Mouse (Mus musculus) CH12.LX (cell line): ENCODE data around the gene Bcas2. TPM values are rescaled to one million over a fixed set of nuclear protein-coding genes. Genes with fewer than 3 reads are reported as not detected.

ENCODE experiments used
- DNase-seq: peaks from one replicate; pipeline ENCODE4 v3.0.0-alpha.2; 2013; ENCODE audit errors: extremely low read depth
- H3K27ac ChIP-seq: 2 replicates; pipeline ENCODE4 v1.5.1; 2012; ENCODE audit warnings: low read depth, mild to moderate bottlenecking, control low read depth, moderate library complexity; ENCODE audit not compliant: insufficient read depth
- H3K27me3 ChIP-seq: replicated peaks from 2 replicates; pipeline ENCODE3; 2012; ENCODE audit warnings: inconsistent platforms
- H3K36me3 ChIP-seq, 2 experiments: replicated peaks in 1 of 2; 2 replicates each; pipeline versions ENCODE3 to v1.6.1; 2012; ENCODE audit warnings: inconsistent platforms in 1 of 2, low read length in 1 of 2, mild to moderate bottlenecking in 1 of 2, mixed read lengths in 1 of 2, moderate library complexity in 1 of 2; ENCODE audit not compliant: control insufficient read depth in 1 of 2, insufficient read depth in 1 of 2
- H3K4me1 ChIP-seq, 2 experiments: 2 replicates each; pipeline ENCODE4 v1.6.1; 2012; ENCODE audit warnings: inconsistent platforms in 1 of 2, moderate library complexity in 1 of 2; ENCODE audit not compliant: insufficient read depth in 2 of 2, control insufficient read depth in 1 of 2
- H3K4me2 ChIP-seq: 2 replicates; pipeline ENCODE4 v1.6.1; 2012; ENCODE audit warnings: low read depth, mild to moderate bottlenecking, control low read depth; ENCODE audit not compliant: poor library complexity, insufficient read depth, severe bottlenecking
- H3K4me3 ChIP-seq, 3 experiments: fragments of 150-350 bp in 1 of 3; sonication (generic) in 1 of 3; replicated peaks in 1 of 3; 2 replicates each; pipeline versions ENCODE3 to v1.5.1; 2011 to 2012; ENCODE audit warnings: low read depth in 2 of 3, low read length in 2 of 3, mild to moderate bottlenecking in 2 of 3, moderate library complexity in 2 of 3, control low read depth in 1 of 3, improper control_type of control experiment in 1 of 3, inconsistent platforms in 1 of 3, mixed read lengths in 1 of 3; ENCODE audit not compliant: poor library complexity in 1 of 3
- H3K79me2 ChIP-seq: replicated peaks from 2 replicates; pipeline ENCODE4 v1.6.1; 2012; ENCODE audit warnings: mild to moderate bottlenecking, moderate library complexity; ENCODE audit not compliant: control insufficient read depth, poor library complexity, insufficient read depth, severe bottlenecking; ENCODE audit errors: extremely low read depth
- H3K9ac ChIP-seq: 2 replicates; pipeline ENCODE4 v1.6.1; 2012; ENCODE audit warnings: low read depth, mild to moderate bottlenecking, control low read depth, moderate library complexity; ENCODE audit not compliant: insufficient read depth
- H3K9me3 ChIP-seq: replicated peaks from 2 replicates; pipeline ENCODE3; 2012; ENCODE audit warnings: low read length, inconsistent platforms, mixed read lengths
- BHLHE40 ChIP-seq: IDR thresholded peaks from 2 replicates; pipeline ENCODE4 v1.6.1; 2011; ENCODE audit warnings: mild to moderate bottlenecking, low read depth, low read length, improper control_type of control experiment
- CTCF ChIP-seq, 2 experiments: IDR thresholded peaks in 1 of 2; conservative IDR thresholded peaks in 1 of 2; 2 replicates each; pipeline ENCODE4 v1.5.1; 2011 to 2012; ENCODE audit warnings: low read depth in 2 of 2, low read length in 2 of 2, improper control_type of control experiment in 1 of 2, inconsistent platforms in 1 of 2, mild to moderate bottlenecking in 1 of 2, moderate library complexity in 1 of 2
- E2F4 ChIP-seq: IDR thresholded peaks from 2 replicates; pipeline ENCODE4 v1.6.1; 2011; ENCODE audit warnings: low read depth, low read length, improper control_type of control experiment; ENCODE audit not compliant: insufficient replicate concordance
- ELF1 ChIP-seq: IDR thresholded peaks from 2 replicates; pipeline ENCODE4 v1.6.1; 2014; ENCODE audit warnings: low read depth, mild to moderate bottlenecking, inconsistent platforms, low read length, improper control_type of control experiment
- ETS1 ChIP-seq: conservative IDR thresholded peaks from 2 replicates; pipeline ENCODE4 v1.6.1; 2012; ENCODE audit warnings: low read depth, mild to moderate bottlenecking, inconsistent platforms, low read length, improper control_type of control experiment, moderate library complexity
- JUN ChIP-seq: IDR thresholded peaks from 2 replicates; pipeline ENCODE4 v1.6.1; 2011; ENCODE audit warnings: low read depth, mild to moderate bottlenecking, low read length, improper control_type of control experiment, moderate library complexity; ENCODE audit not compliant: insufficient read depth
- MAFK ChIP-seq: IDR thresholded peaks from 2 replicates; pipeline ENCODE4 v1.6.1; 2011; ENCODE audit warnings: low read length, improper control_type of control experiment; ENCODE audit not compliant: insufficient replicate concordance
- MAX ChIP-seq: IDR thresholded peaks from 2 replicates; pipeline ENCODE4 v1.6.1; 2011; ENCODE audit warnings: low read length, improper control_type of control experiment
- MXI1 ChIP-seq: IDR thresholded peaks from 2 replicates; pipeline ENCODE4 v1.6.1; 2011; ENCODE audit warnings: mild to moderate bottlenecking, low read depth, low read length, improper control_type of control experiment
- POLR2A ChIP-seq: IDR thresholded peaks from 2 replicates; pipeline ENCODE4 v1.6.1; 2011; ENCODE audit warnings: low read depth, mild to moderate bottlenecking, improper control_type of control experiment, low read length
- POLR2AphosphoS2 ChIP-seq: IDR thresholded peaks from 2 replicates; pipeline ENCODE4 v1.6.1; 2011; ENCODE audit warnings: low read depth, low read length, improper control_type of control experiment
- RAD21 ChIP-seq: IDR thresholded peaks from 2 replicates; pipeline ENCODE4 v1.6.1; 2011; ENCODE audit warnings: low read depth, mild to moderate bottlenecking, low read length, improper control_type of control experiment, moderate library complexity
- SMC3 ChIP-seq: IDR thresholded peaks from 2 replicates; pipeline ENCODE4 v1.6.1; 2011; ENCODE audit warnings: low read depth, low read length, improper control_type of control experiment
- TBP ChIP-seq: conservative IDR thresholded peaks from 2 replicates; pipeline ENCODE4 v1.6.1; 2011; ENCODE audit warnings: low read depth, low read length, improper control_type of control experiment
- TCF12 ChIP-seq: IDR thresholded peaks from 2 replicates; pipeline ENCODE4 v1.6.1; 2014; ENCODE audit warnings: low read depth, mild to moderate bottlenecking, inconsistent platforms, low read length, improper control_type of control experiment
- UBTF ChIP-seq: IDR thresholded peaks from 2 replicates; pipeline ENCODE4 v1.6.1; 2012; ENCODE audit warnings: low read depth, mild to moderate bottlenecking, inconsistent platforms, low read length, improper control_type of control experiment, moderate library complexity
- ZMIZ1 ChIP-seq: IDR thresholded peaks from 2 replicates; pipeline ENCODE4 v1.6.1; 2012; ENCODE audit warnings: low read depth, mild to moderate bottlenecking, inconsistent platforms, low read length, improper control_type of control experiment
- dilution Hi-C: fragments of 300-500 bp; cut with MboI; formaldehyde crosslinking; loops from 2 replicates; pipeline ENCODE4 v1.14.3; 2020; ENCODE audit warnings: low sequenced_read_pairs; ENCODE audit not compliant: extremely low pct_unique_long_range_greater_than_20kb, extremely low pct_ligation_motif_present
- in situ Hi-C: fragments of 300-500 bp; cut with MboI; formaldehyde crosslinking; loops from 3 replicates; pipeline ENCODE4 v1.14.3; 2019; ENCODE audit warnings: low sequenced_read_pairs, low pct_ligation_motif_present, low pct_unique_long_range_greater_than_20kb, mixed read lengths
- polyA plus RNA-seq: library from polyadenylated mRNA; unstranded; fragments of >175 nt; gene quantifications from 2 replicates; pipeline ENCODE4 v1.2.1, GENCODE M21; 2012; ENCODE audit warnings: low read depth; ENCODE audit not compliant: insufficient read length
- total RNA-seq, 2 experiments: library from RNA; depleted of rRNA; stranded (reverse); fragments of 300-350 nt in 1 of 2; fragments of >200 nt in 1 of 2; gene quantifications; 2 replicates each; pipeline ENCODE4 v1.2.3; 2012 to 2014

Bcas2 gene
- total and polyA plus RNA-seq, 3 experiments: 65.3 to 126 (median 111) TPM

GRCm38 (mm10) chr3:103148941-103149340 is 22.5 kb upstream of the Bcas2 start:
- Histone ChIP-seq H3K4me3 (no peak overlapping the region), H3K4me1 (0 out of 4 replicates have a peak, but pooled peaks cover 0 to 3% of the 10 kb centered on the region in 2 experiments), H3K4me2 (no peak overlapping the region), H3K79me2 (no peaks in the 10 kb centered on the region), H3K27ac (no peak overlapping the region), H3K9me3 (peaks cover 2% of the 10 kb centered on the region), H3K27me3 (peaks cover 2% of the 10 kb centered on the region), H3K9ac (no peak overlapping the region), H3K36me3 (no peaks in the 10 kb centered on the region)
- in situ Hi-C loops (no loop called here), dilution Hi-C loops (no loop called here)
- TF ChIP-seq ZMIZ1: no peak
- no peak for TF ChIP-seq UBTF
- no peak for TF ChIP-seq JUN
- no peak for TF ChIP-seq ELF1
- TF ChIP-seq MAX: no peak
- TF ChIP-seq SMC3: no peak
- TF ChIP-seq CTCF (conservative IDR thresholded peaks at IDR 0.05 in 1 of 2, IDR thresholded peaks at IDR 0.05 in 1 of 2; ENCODE audit: low read depth in 2 of 2, low read length in 2 of 2): no peak
- no peak for TF ChIP-seq MXI1
- no peak for TF ChIP-seq POLR2A
- TF ChIP-seq MAFK: no peak
- TF ChIP-seq POLR2AphosphoS2: no peak
- no peak for TF ChIP-seq E2F4
- no peak for TF ChIP-seq ETS1
- TF ChIP-seq TBP: no peak
- TF ChIP-seq TCF12: no peak
- TF ChIP-seq BHLHE40: no peak
- DNase-seq: no peak

- Histone ChIP-seq H3K4me3 (no peak overlapping the region), H3K9me3 (peaks cover 2% of the 10 kb centered on the region), H3K4me1 (no peaks in the 10 kb centered on the region), H3K79me2 (no peaks in the 10 kb centered on the region), H3K4me2 (no peak overlapping the region), H3K36me3 (no peaks in the 10 kb centered on the region), H3K27ac (no peak overlapping the region), H3K27me3 (peaks cover 2% of the 10 kb centered on the region), H3K9ac (no peak overlapping the region)
- no peak for DNase-seq
- in situ Hi-C loops: loop anchor here (25.0 kb wide), 1 partner anchor 441 kb away; no protein-coding TSS in a partner anchor
- TF ChIP-seq ZMIZ1: no peak
- peak; percentile 17 to 39; a peak in 2 of 4 replicates for TF ChIP-seq CTCF (conservative IDR thresholded peaks at IDR 0.05 in 1 of 2, IDR thresholded peaks at IDR 0.05 in 1 of 2; ENCODE audit: low read depth in 2 of 2, low read length in 2 of 2)
- peak; percentile 34 for TF ChIP-seq RAD21
- dilution Hi-C loops: no loop called here
These were observed 17.7 kb upstream of the Bcas2 start for GRCm38 (mm10) chr3:103153761-103154160.
